Mouse (Mus musculus) C2C12 (cell line): ENCODE measurements around the gene Lmx1b.

Source experiments
- CEBPB ChIP-seq: IDR thresholded peaks from one replicate; pipeline ENCODE4 v1.6.1; 2011; ENCODE audit warnings: low read depth, mild to moderate bottlenecking, control low read depth, moderate library complexity
- CTCF ChIP-seq: IDR thresholded peaks from one replicate; pipeline ENCODE4 v1.5.1; 2011; ENCODE audit not compliant: control insufficient read depth, insufficient read depth, insufficient read length
- FOSL1 ChIP-seq: IDR thresholded peaks from one replicate; pipeline ENCODE4 v1.8.0; 2011; ENCODE audit warnings: mild to moderate bottlenecking, low read length; ENCODE audit not compliant: poor library complexity, insufficient read depth, severe bottlenecking
- MAX ChIP-seq: IDR thresholded peaks from one replicate; pipeline ENCODE4 v1.6.1; 2011; ENCODE audit warnings: mild to moderate bottlenecking, control low read depth
- MYOG ChIP-seq: IDR thresholded peaks from one replicate; pipeline ENCODE4 v1.6.1; 2011; ENCODE audit not compliant: control insufficient read depth, insufficient read length; ENCODE audit errors: extremely low read depth
- USF1 ChIP-seq: IDR thresholded peaks from one replicate; pipeline ENCODE4 v1.6.1; 2011; ENCODE audit warnings: low read depth, mild to moderate bottlenecking, control low read depth, moderate library complexity

- TF ChIP-seq MYOG (no peak), CTCF (no peak), FOSL1 (no peak), CEBPB (no peak), MAX (no peak), USF1 (no peak)
Observed at GRCm38 (mm10) chr2:33544203-33544762, 96.0 kb downstream of the Lmx1b start.
